Mouse (Mus musculus): ENCODE data around the gene Vgll4.

DNA sequence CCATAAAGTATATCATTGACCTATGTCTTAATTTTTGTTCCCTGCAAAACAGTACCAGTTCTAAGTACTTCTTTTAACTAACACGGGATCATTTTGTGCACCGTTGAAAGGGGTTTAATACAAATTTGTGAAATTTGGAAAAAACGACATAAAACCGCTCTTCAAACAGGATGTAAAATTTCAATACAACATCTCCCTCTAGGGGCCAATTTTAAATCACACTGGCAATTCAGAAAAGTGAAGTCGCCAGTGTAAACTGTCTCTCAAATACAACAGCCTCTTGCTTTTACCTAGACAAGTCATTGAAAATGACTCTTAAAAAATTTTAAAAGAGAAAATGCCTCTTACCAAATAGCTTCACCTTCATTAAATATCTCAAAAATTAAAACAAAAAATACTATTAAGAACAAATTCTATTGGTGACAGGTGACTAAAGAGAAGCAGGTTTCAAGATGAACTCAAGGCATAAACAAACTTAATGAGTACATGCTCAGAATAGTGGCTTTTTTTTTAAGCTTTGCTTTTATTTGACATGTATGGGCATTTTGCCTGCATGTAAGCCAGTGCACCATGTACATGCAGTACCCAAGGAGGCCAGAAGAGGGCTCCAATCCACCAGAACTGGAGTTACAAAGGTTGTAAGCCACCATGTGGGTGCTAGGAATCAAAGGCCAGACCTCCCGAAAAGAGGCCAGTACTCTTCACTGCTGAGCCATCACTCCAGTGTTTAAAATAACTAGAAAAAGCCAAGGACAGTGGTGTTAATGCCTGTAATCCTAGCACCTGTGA is 43.2 kb downstream of the Vgll4 start:
- no peak for TF ChIP-seq POLR2A (IDR thresholded peaks at IDR 0.05; ENCODE audit: extremely low read depth, insufficient read depth, low read length)
- peak; percentile 52; the same call in 1 of the 2 replicates for TF ChIP-seq CTCF (IDR thresholded peaks at IDR 0.05; ENCODE audit: low read depth, low read length)

Data from liver, adult 2 months (tissue).